ENCODE assay signal across 8 mouse cellular contexts in the genomic region with DNA sequence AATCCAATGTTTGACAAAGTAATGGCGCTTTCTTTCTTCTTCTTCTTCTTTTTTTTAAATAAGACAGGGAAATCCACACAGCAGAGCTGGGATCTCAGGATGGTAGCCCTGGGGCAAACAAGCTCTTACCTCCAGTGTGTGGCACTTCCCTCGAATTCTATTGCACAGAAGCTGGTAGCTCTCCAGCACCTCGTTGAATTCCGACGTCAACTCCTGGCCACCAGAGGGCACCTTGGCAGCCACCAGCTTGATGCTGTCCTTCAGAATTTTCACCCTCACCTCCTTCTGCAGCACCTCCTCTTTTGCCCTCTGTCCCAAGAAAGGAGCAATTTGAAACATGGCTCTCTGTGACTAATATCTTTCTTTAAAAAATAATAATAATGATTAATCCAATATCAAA.
A peak's percentile ranks its signal among the peaks of the same experiment; 100 is the strongest.
DNase-seq lines count a peak whose midpoint lies in the region; ATAC-seq and TF ChIP-seq lines count a peak whose summit lies in the region.

No protein-coding gene starts in this region.

- H3K4me1 ChIP-seq in kidney, embryonic 15.5 days, result peaks cover 4% of the 10 kb centered on the region; the same call in 1 of the 2 replicates
- H3K4me1 ChIP-seq in limb, embryonic 14.5 days (ENCODE audit: control insufficient read depth, insufficient read depth, low read length), result no peaks in the 10 kb centered on the region
- H3K4me1 ChIP-seq in olfactory bulb, adult 2 months (ENCODE audit: control insufficient read depth, insufficient read depth, low read length), result no peaks in the 10 kb centered on the region
- no peaks in the 10 kb centered on the region for H3K4me1 ChIP-seq in thymus, adult 2 months (replicated peaks; ENCODE audit: control insufficient read depth, insufficient read depth, low read length)

- 22% methylated on average over 5 of the region's 5 CpGs for WGBS in kidney, embryonic 15.5 days
- 21% methylated on average over 5 of the region's 5 CpGs for WGBS in limb, embryonic 14.5 days
- WGBS in olfactory bulb, adult 2 months, result 21% methylated on average over 5 of the region's 5 CpGs
- WGBS in thymus, adult 2 months, result 26% methylated on average over 5 of the region's 5 CpGs

- H3K4me2 ChIP-seq in kidney, embryonic 15.5 days, result no peak overlapping the region
- no peak overlapping the region for H3K4me2 ChIP-seq in limb, embryonic 14.5 days (replicated peaks; ENCODE audit: low read depth, low read length, severe bottlenecking)

- peaks cover 58% of the 10 kb centered on the region for H3K36me3 ChIP-seq in kidney, embryonic 15.5 days
- peaks cover 27% of the 10 kb centered on the region for H3K36me3 ChIP-seq in limb, embryonic 14.5 days (ENCODE audit: control insufficient read depth, insufficient read depth, low read length)
- peaks cover 25% of the 10 kb centered on the region for H3K36me3 ChIP-seq in thymus, adult 2 months (ENCODE audit: control insufficient read depth, insufficient read depth, low read length)

- ATAC-seq in kidney, embryonic 15.5 days (replicated peaks; ENCODE audit: low FRiP score), result peak; percentile 73
- no peak for ATAC-seq in limb, embryonic 14.5 days (ENCODE audit: low FRiP score, low read depth)

- no peak overlapping the region for H3K27ac ChIP-seq in kidney, embryonic 15.5 days
- no peak overlapping the region for H3K27ac ChIP-seq in limb, embryonic 14.5 days (replicated peaks; ENCODE audit: low read depth, low read length)
- no peak overlapping the region for H3K27ac ChIP-seq in olfactory bulb, adult 2 months (ENCODE audit: insufficient read depth, low read depth, low read length)
- no peak overlapping the region for H3K27ac ChIP-seq in thymus, adult 2 months (ENCODE audit: control insufficient read depth, insufficient read depth, low read length)

- TF ChIP-seq CTCF in olfactory bulb, adult 2 months (IDR thresholded peaks at IDR 0.05; ENCODE audit: insufficient read depth, low read depth, low read length), result peak; percentile 58; the same call in 1 of the 2 replicates
- peak; percentile 82; the same call in 1 of the 2 replicates for TF ChIP-seq CTCF in thymus, adult 2 months (IDR thresholded peaks at IDR 0.05; ENCODE audit: borderline replicate concordance, control insufficient read depth, extremely low read depth, insufficient read depth, low read length, poor library complexity)

- no peak overlapping the region for H3K9ac ChIP-seq in kidney, embryonic 15.5 days
- H3K9ac ChIP-seq in limb, embryonic 14.5 days (ENCODE audit: low read depth, low read length, severe bottlenecking), result no peak overlapping the region

- DNase-seq in 3T3-L1 (ENCODE audit: low read depth, low spot score), result peak; percentile 83
- peak; percentile 9 for DNase-seq in T-cell, adult 2 months (ENCODE audit: low spot score)
- peak; percentile 89 to 93 for DNase-seq in cerebellum, postnatal 25 days
- peak; percentile 62 for DNase-seq in gastrocnemius, postnatal 10 days
- peak; percentile 68 for DNase-seq in limb, embryonic 14.5 days (ENCODE audit: low spot score)
- DNase-seq in thymus, adult 2 months, result peak; percentile 68

- H3K9me3 ChIP-seq in kidney, embryonic 15.5 days (replicated peaks), result no peaks in the 10 kb centered on the region
- no peaks in the 10 kb centered on the region for H3K9me3 ChIP-seq in limb, embryonic 14.5 days (ENCODE audit: control insufficient read depth, low read length)

- no peak overlapping the region for H3K4me3 ChIP-seq in kidney, embryonic 15.5 days (replicated peaks)
- H3K4me3 ChIP-seq in limb, embryonic 14.5 days (replicated peaks; ENCODE audit: low read length), result no peak overlapping the region
- H3K4me3 ChIP-seq in olfactory bulb, adult 2 months (ENCODE audit: insufficient read depth, low read depth, low read length), result no peak overlapping the region
- H3K4me3 ChIP-seq in thymus, adult 2 months (ENCODE audit: control insufficient read depth, insufficient read depth, low read length), result no peak overlapping the region

- TF ChIP-seq POLR2A in limb, embryonic 14.5 days (IDR thresholded peaks at IDR 0.05; ENCODE audit: borderline replicate concordance, extremely low read depth, insufficient read depth, insufficient read length), result no peak
- TF ChIP-seq POLR2A in olfactory bulb, adult 2 months (IDR thresholded peaks at IDR 0.05; ENCODE audit: insufficient read depth, low read depth, low read length), result no peak
- TF ChIP-seq POLR2A in thymus, adult 2 months (IDR thresholded peaks at IDR 0.05; ENCODE audit: control insufficient read depth, extremely low read depth, insufficient read depth, low read length, poor library complexity), result no peak

- no peaks in the 10 kb centered on the region for H3K27me3 ChIP-seq in kidney, embryonic 15.5 days
- no peaks in the 10 kb centered on the region for H3K27me3 ChIP-seq in limb, embryonic 14.5 days (ENCODE audit: control insufficient read depth, insufficient read depth, low read length)
- H3K27me3 ChIP-seq in thymus, adult 2 months (ENCODE audit: control insufficient read depth, insufficient read depth, low read length), result no peaks in the 10 kb centered on the region

Comparison
In these comparisons a context has a peak if more than half of its experiments do, and no peak if none do; other contexts are left out.
1. DNase-seq: peak in every context shown above with its lines; median percentile 91 in cerebellum, postnatal 25 days; 83 in 3T3-L1; 68 in limb, embryonic 14.5 days; 68 in thymus, adult 2 months; 62 in gastrocnemius, postnatal 10 days; 9 in T-cell, adult 2 months.